Mouse (Mus musculus): ENCODE data around the gene Maz. TPM values are rescaled to one million over a fixed set of nuclear protein-coding genes. Genes with fewer than 3 reads are reported as not detected.

Maz gene
- polyA plus RNA-seq, 1 experiment from 2014 or later = 42.2 TPM

DNA sequence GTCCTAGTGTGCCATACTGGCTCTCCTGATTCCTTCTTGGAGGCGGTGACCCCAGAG is 51.1 kb downstream of the Maz start, which contains the start of gene Cdipt:
Gene Cdipt, plus strand, starts transcription at position 22 of the 57 bp plus-strand sequence.
- peaks cover 38% of the 10 kb centered on the region for H3K4me1 ChIP-seq (replicated peaks)
- H3K9ac ChIP-seq = peak within 1 kb of the TSS; percentile 94
- H3K27ac ChIP-seq = peak within 1 kb of the TSS; percentile 91
- no peak for ATAC-seq (ENCODE audit: low read depth)
- peak within 1 kb of the TSS; percentile 87 for H3K4me3 ChIP-seq (replicated peaks)
- 0% methylated on average over 1 of the region's 1 CpGs for WGBS (ENCODE audit: insufficient replicate concordance)
- peak within 1 kb of the TSS; percentile 81 for H3K4me2 ChIP-seq
- no peaks in the 10 kb centered on the region for H3K9me3 ChIP-seq (replicated peaks)
- no peak for DNase-seq
- peaks cover 29% of the 10 kb centered on the region for H3K36me3 ChIP-seq
- H3K27me3 ChIP-seq = no peaks in the 10 kb centered on the region

GRCm38 (mm10) chr7:126975493-126975892 is 51.3 kb downstream of the Maz start:
- peaks cover 38% of the 10 kb centered on the region for H3K4me1 ChIP-seq (replicated peaks)
- peak overlapping the region; percentile 87 for H3K4me3 ChIP-seq (replicated peaks)
- peak overlapping the region; percentile 81 for H3K4me2 ChIP-seq
- H3K9ac ChIP-seq = no peak overlapping the region; the same call in none of the 2 replicates
- H3K9me3 ChIP-seq (replicated peaks) = no peaks in the 10 kb centered on the region
- 4% methylated on average over 8 of the region's 8 CpGs for WGBS (ENCODE audit: insufficient replicate concordance)
- DNase-seq (no peak), ATAC-seq (ENCODE audit: low read depth) (no peak)
- H3K36me3 ChIP-seq = peaks cover 28% of the 10 kb centered on the region
- H3K27me3 ChIP-seq = no peaks in the 10 kb centered on the region
- H3K27ac ChIP-seq = peak overlapping the region; percentile 50; the same call in 1 of the 2 replicates

Small RNAs within 50 kb of the gene (microRNA-seq; reads per million reads assigned to microRNA genes)
- not detected for gene Gm44343

Other genes with a start within 250 kb of the Maz start
- gene Tbx6, start 245.6 kb downstream of the Maz start, polyA plus RNA-seq (2015; fragmentation: Nextera tagmentation; extraction: Ambion mirVana) = 0.35 and 0.45 TPM in 2 replicates
- 133 and 141 TPM in 2 replicates for gene Ppp4c, start 234.5 kb downstream of the Maz start, polyA plus RNA-seq (2015; fragmentation: Nextera tagmentation; extraction: Ambion mirVana)
- 0.10 and 0.13 TPM in 2 replicates for gene Fam57b, start 229.4 kb downstream of the Maz start, polyA plus RNA-seq (2015; fragmentation: Nextera tagmentation; extraction: Ambion mirVana)
- gene 4930451I11Rik, start 195.4 kb downstream of the Maz start, polyA plus RNA-seq (2015; fragmentation: Nextera tagmentation; extraction: Ambion mirVana) = not detected in 2 replicates
- 0.12 and 0.29 TPM in 2 replicates for gene Doc2a, start 179.6 kb downstream of the Maz start, polyA plus RNA-seq (2015; fragmentation: Nextera tagmentation; extraction: Ambion mirVana)
- gene Hirip3, start 165.1 kb downstream of the Maz start, polyA plus RNA-seq (2015; fragmentation: Nextera tagmentation; extraction: Ambion mirVana) = 17.8 and 18.9 TPM in 2 replicates
- gene Ino80e, start 164.7 kb downstream of the Maz start, polyA plus RNA-seq (2015; fragmentation: Nextera tagmentation; extraction: Ambion mirVana) = 55.2 and 65.3 TPM in 2 replicates
- 11.6 and 12.9 TPM in 2 replicates for gene Taok2, start 142.3 kb downstream of the Maz start, polyA plus RNA-seq (2015; fragmentation: Nextera tagmentation; extraction: Ambion mirVana)
- gene Tmem219, start 104.1 kb downstream of the Maz start, polyA plus RNA-seq (2015; fragmentation: Nextera tagmentation; extraction: Ambion mirVana) = 16.1 and 16.5 TPM in 2 replicates
- 6.2 and 6.9 TPM in 2 replicates for gene Kctd13, start 98.2 kb downstream of the Maz start, polyA plus RNA-seq (2015; fragmentation: Nextera tagmentation; extraction: Ambion mirVana)
- not detected in 2 replicates for gene Asphd1, start 77.5 kb downstream of the Maz start, polyA plus RNA-seq (2015; fragmentation: Nextera tagmentation; extraction: Ambion mirVana)
- 0.06 and 0.09 TPM in 2 replicates for gene Sez6l2, start 76.5 kb downstream of the Maz start, polyA plus RNA-seq (2015; fragmentation: Nextera tagmentation; extraction: Ambion mirVana)
- 50.7 and 55.5 TPM in 2 replicates for gene Cdipt, start 51.1 kb downstream of the Maz start, polyA plus RNA-seq (2015; fragmentation: Nextera tagmentation; extraction: Ambion mirVana)
- gene Cdiptos, start 50.9 kb downstream of the Maz start, polyA plus RNA-seq (2015; fragmentation: Nextera tagmentation; extraction: Ambion mirVana) = 0.37 and 0.65 TPM in 2 replicates
- gene Mvp, start 12.4 kb downstream of the Maz start, polyA plus RNA-seq (2015; fragmentation: Nextera tagmentation; extraction: Ambion mirVana) = 7.8 and 8.6 TPM in 2 replicates
- gene Pagr1b, start 10.6 kb downstream of the Maz start, polyA plus RNA-seq (2015; fragmentation: Nextera tagmentation; extraction: Ambion mirVana) = 0.27 TPM in 1 of 2 replicates, not detected in the other
- gene Pagr1a, start 9.7 kb downstream of the Maz start, polyA plus RNA-seq (2015; fragmentation: Nextera tagmentation; extraction: Ambion mirVana) = 38.7 and 50.1 TPM in 2 replicates
- gene Gm42742, start 5.9 kb downstream of the Maz start, polyA plus RNA-seq (2015; fragmentation: Nextera tagmentation; extraction: Ambion mirVana) = 5.1 and 11.3 TPM in 2 replicates
- gene Prrt2, start 5.8 kb downstream of the Maz start, polyA plus RNA-seq (2015; fragmentation: Nextera tagmentation; extraction: Ambion mirVana) = 0.22 and 0.47 TPM in 2 replicates
- 109 and 122 TPM in 2 replicates for gene Kif22, start 15.4 kb upstream of the Maz start, polyA plus RNA-seq (2015; fragmentation: Nextera tagmentation; extraction: Ambion mirVana)
- gene Zg16, start 60.3 kb upstream of the Maz start, polyA plus RNA-seq (2015; fragmentation: Nextera tagmentation; extraction: Ambion mirVana) = not detected in 2 replicates
- 7.0 and 7.3 TPM in 2 replicates for gene AI467606, start 64.3 kb upstream of the Maz start, polyA plus RNA-seq (2015; fragmentation: Nextera tagmentation; extraction: Ambion mirVana)
- 44.4 and 49.1 TPM in 2 replicates for gene Qprt, start 95.2 kb upstream of the Maz start, polyA plus RNA-seq (2015; fragmentation: Nextera tagmentation; extraction: Ambion mirVana)
- 8.2 and 8.7 TPM in 2 replicates for gene Spn, start 110.8 kb upstream of the Maz start, polyA plus RNA-seq (2015; fragmentation: Nextera tagmentation; extraction: Ambion mirVana)
- gene Cd2bp2, start 169.0 kb upstream of the Maz start, polyA plus RNA-seq (2015; fragmentation: Nextera tagmentation; extraction: Ambion mirVana) = 27.1 and 32.1 TPM in 2 replicates
- gene Tbc1d10b, start 181.4 kb upstream of the Maz start, polyA plus RNA-seq (2015; fragmentation: Nextera tagmentation; extraction: Ambion mirVana) = 15.8 and 15.9 TPM in 2 replicates
- gene Mylpf, start 181.9 kb upstream of the Maz start, polyA plus RNA-seq (2015; fragmentation: Nextera tagmentation; extraction: Ambion mirVana) = 42.7 and 46.8 TPM in 2 replicates
- gene Zfp553, start 206.0 kb upstream of the Maz start, polyA plus RNA-seq (2015; fragmentation: Nextera tagmentation; extraction: Ambion mirVana) = 8.3 and 9.0 TPM in 2 replicates
- gene Sept1, start 206.1 kb upstream of the Maz start, polyA plus RNA-seq (2015; fragmentation: Nextera tagmentation; extraction: Ambion mirVana) = 9.7 and 9.8 TPM in 2 replicates
- gene Zfp771, start 217.2 kb upstream of the Maz start, polyA plus RNA-seq (2015; fragmentation: Nextera tagmentation; extraction: Ambion mirVana) = 19.0 and 20.6 TPM in 2 replicates
- gene Dctpp1, start 233.7 kb upstream of the Maz start, polyA plus RNA-seq (2015; fragmentation: Nextera tagmentation; extraction: Ambion mirVana) = 134 and 136 TPM in 2 replicates
- gene Sephs2, start 247.0 kb upstream of the Maz start, polyA plus RNA-seq (2015; fragmentation: Nextera tagmentation; extraction: Ambion mirVana) = 138 and 169 TPM in 2 replicates